Mouse (Mus musculus): ENCODE results near the gene Ccdc88c. TPM values are rescaled to one million over a fixed set of nuclear protein-coding genes. Genes with fewer than 3 reads are reported as not detected.

The Ccdc88c gene
- polyA plus RNA-seq, 1 experiment from 2014 or later, result 4.3 TPM

DNA sequence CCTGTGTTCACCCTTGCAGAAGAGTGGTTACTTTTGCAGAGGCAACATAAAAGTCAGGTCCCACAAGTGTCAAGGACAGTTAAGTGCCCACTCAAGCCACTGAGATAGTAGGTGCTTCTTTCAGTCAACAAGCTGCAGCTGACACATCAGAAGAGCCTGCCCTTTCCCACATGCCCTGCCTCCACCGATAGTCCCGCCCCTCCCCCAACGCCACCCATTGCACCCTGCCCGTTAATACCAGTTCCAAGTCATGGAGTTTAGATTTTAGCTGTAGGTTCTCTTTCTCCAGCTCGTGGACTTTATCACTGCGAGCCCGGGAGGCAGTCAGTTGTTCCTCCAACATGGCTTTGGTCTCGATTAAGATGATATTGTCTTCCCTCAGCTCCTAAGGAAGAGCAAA is 74.9 kb downstream of the Ccdc88c start:
- 47% methylated on average over 8 of the region's 8 CpGs for WGBS

DNA sequence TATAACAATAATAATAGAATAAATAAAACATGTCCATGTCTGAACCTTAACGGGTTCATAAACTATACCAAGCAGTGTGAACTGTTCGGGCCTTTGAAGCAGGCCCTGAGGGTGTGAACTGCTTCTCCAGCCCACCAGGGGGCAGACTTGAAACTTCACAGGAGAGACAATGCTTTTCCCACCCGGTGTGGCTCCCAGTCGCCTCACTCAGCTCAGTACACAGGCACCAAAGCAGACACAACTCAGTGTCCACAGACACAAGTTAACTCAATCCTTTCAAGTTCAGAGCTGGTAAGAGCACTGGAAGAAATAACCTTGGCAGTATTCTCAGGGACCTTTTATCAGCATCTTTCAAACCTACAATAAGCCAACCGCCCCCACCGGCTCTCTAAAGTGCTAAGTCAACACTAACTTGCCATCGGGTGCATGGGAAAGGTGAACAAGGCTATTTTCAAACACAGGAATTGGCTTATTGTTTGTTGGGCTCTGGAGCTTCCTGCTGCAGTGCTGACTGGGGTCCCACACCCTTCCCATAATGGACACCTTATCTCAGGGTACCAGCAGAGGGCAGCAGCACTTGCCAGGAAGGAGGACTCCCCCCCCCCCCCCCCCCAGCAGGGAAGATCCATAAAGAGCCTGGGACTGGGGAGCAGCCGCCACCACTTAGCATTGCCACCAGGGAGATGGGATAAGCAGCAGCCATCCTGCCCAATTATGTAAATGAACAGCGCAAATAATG is 76.5 kb downstream of the Ccdc88c start:
- peaks cover 23% of the 10 kb centered on the region for H3K27me3 ChIP-seq (ENCODE audit: control insufficient read depth, insufficient read depth, low read length)
- H3K9me3 ChIP-seq (replicated peaks; ENCODE audit: control insufficient read depth, low read length), result no peaks in the 10 kb centered on the region
- peak overlapping the region; percentile 32; the same call in 1 of the 2 replicates for H3K27ac ChIP-seq (ENCODE audit: low read length)
- H3K4me3 ChIP-seq (ENCODE audit: low read length), result no peak overlapping the region
- peak overlapping the region; percentile 41; the same call in 1 of the 2 replicates for H3K4me2 ChIP-seq (ENCODE audit: low read depth, low read length)
- H3K9ac ChIP-seq (ENCODE audit: low read length), result no peak overlapping the region
- peak; percentile 78 for ATAC-seq (replicated peaks; ENCODE audit: extremely low read depth, insufficient read depth, low FRiP score)
- no peaks in the 10 kb centered on the region; the same call in 1 of the 2 replicates for H3K4me1 ChIP-seq (ENCODE audit: control insufficient read depth, insufficient read depth, low read length)
- 0 out of 2 replicates have a peak, but pooled peaks cover 2% of the 10 kb centered on the region for H3K36me3 ChIP-seq (ENCODE audit: control insufficient read depth, insufficient read depth)
- 36% methylated on average over 9 of the region's 9 CpGs for WGBS

More for the DNA sequence above, 74.9 kb downstream of the Ccdc88c start:
- H3K36me3 ChIP-seq (ENCODE audit: control insufficient read depth, insufficient read depth), result no peaks in the 10 kb centered on the region
- H3K4me2 ChIP-seq (ENCODE audit: low read depth, low read length), result no peak overlapping the region
- no peak overlapping the region for H3K9ac ChIP-seq (ENCODE audit: low read length)
- H3K9me3 ChIP-seq (replicated peaks; ENCODE audit: control insufficient read depth, low read length), result no peaks in the 10 kb centered on the region
- peaks cover 25% of the 10 kb centered on the region for H3K27me3 ChIP-seq (ENCODE audit: control insufficient read depth, insufficient read depth, low read length)
- peaks cover 9% of the 10 kb centered on the region for H3K4me1 ChIP-seq (ENCODE audit: control insufficient read depth, insufficient read depth, low read length)
- no peak overlapping the region for H3K27ac ChIP-seq (ENCODE audit: low read length)
- no peak for ATAC-seq (replicated peaks; ENCODE audit: extremely low read depth, insufficient read depth, low FRiP score)
- no peak overlapping the region for H3K4me3 ChIP-seq (ENCODE audit: low read length)

DNA sequence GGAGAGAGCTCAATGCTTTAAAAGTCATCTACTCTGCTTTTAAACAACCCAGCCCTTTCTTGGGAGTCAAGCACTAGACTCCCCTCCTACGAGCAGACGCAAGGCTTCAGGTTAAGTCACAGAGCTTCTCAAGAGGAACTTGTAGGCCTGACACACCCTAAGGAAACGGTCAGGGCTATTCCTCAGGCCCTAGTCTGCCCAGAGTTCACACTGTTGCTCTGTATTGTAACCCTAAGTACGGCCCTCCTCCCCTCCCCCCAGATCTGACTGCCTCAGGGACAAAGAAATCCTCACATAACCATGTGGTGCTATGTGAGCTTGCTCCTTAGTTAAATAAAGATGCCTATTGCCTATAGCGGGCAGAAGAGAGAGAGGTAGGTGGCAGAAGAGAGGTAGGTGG is 79.7 kb downstream of the Ccdc88c start:
- H3K36me3 ChIP-seq (ENCODE audit: control insufficient read depth, insufficient read depth), result peaks cover 7% of the 10 kb centered on the region; the same call in 1 of the 2 replicates
- 80% methylated on average over 5 of the region's 5 CpGs for WGBS
- H3K4me1 ChIP-seq (ENCODE audit: control insufficient read depth, insufficient read depth, low read length), result no peaks in the 10 kb centered on the region; the same call in 1 of the 2 replicates
- H3K9ac ChIP-seq (ENCODE audit: low read length), result no peak overlapping the region
- H3K27ac ChIP-seq (ENCODE audit: low read length), result no peak overlapping the region
- H3K4me2 ChIP-seq (ENCODE audit: low read depth, low read length), result no peak overlapping the region
- peaks cover 12% of the 10 kb centered on the region for H3K27me3 ChIP-seq (ENCODE audit: control insufficient read depth, insufficient read depth, low read length)
- no peak for ATAC-seq (replicated peaks; ENCODE audit: extremely low read depth, insufficient read depth, low FRiP score)
- H3K4me3 ChIP-seq (ENCODE audit: low read length), result no peak overlapping the region
- H3K9me3 ChIP-seq (replicated peaks; ENCODE audit: control insufficient read depth, low read length), result no peaks in the 10 kb centered on the region

DNA sequence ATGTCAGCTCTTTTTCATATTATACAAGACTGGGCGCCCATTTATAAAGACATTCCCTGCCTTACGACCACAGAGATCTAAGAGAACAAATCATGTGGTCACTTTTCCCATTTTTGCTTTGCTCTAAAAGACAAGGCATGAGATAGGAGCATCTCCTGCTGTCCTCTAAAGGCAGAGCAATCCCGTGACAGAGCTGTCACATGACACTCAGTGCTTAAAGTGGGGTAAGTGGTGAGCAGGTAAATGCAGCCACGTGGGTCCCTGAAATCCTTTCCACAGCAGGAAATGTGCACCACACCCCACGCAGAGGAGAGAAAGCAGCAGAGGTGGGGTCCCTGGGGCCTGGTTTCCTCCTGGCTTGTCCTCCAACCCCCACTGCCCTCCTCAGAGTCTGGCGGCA is 80.8 kb downstream of the Ccdc88c start:
- Histone ChIP-seq H3K4me1 (ENCODE audit: control insufficient read depth, insufficient read depth, low read length) (no peaks in the 10 kb centered on the region; the same call in 1 of the 2 replicates), H3K36me3 (ENCODE audit: control insufficient read depth, insufficient read depth) (peaks cover 7% of the 10 kb centered on the region; the same call in 1 of the 2 replicates), H3K27ac (ENCODE audit: low read length) (no peak overlapping the region), H3K27me3 (ENCODE audit: control insufficient read depth, insufficient read depth, low read length) (peaks cover 10% of the 10 kb centered on the region), H3K4me2 (ENCODE audit: low read depth, low read length) (no peak overlapping the region), H3K9me3 (replicated peaks; ENCODE audit: control insufficient read depth, low read length) (no peaks in the 10 kb centered on the region), H3K9ac (ENCODE audit: low read length) (no peak overlapping the region), H3K4me3 (ENCODE audit: low read length) (no peak overlapping the region)
- 70% methylated on average over 6 of the region's 6 CpGs for WGBS
- no peak for ATAC-seq (replicated peaks; ENCODE audit: extremely low read depth, insufficient read depth, low FRiP score)

DNA sequence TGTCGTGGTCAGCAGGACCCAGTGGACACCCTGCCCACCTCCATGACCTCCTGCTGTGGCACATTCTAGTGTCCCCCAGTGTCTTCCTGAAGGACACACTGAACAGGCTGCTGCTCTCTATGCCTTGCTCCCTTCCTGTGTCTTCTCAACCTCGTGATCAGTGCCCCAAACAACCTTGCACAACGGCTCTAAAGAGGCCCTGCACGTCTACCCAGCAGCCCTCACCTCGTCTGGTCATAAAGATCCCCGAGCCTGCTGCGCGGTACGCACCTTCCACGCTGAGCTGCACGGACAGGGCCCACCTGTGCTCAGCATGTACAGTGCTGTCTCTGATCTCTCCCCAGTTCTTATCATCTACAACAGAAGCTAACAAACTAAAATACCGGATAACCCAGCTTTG is 82.9 kb downstream of the Ccdc88c start:
- Histone ChIP-seq H3K4me3 (ENCODE audit: low read length) (no peak overlapping the region), H3K9me3 (replicated peaks; ENCODE audit: control insufficient read depth, low read length) (no peaks in the 10 kb centered on the region), H3K4me1 (ENCODE audit: control insufficient read depth, insufficient read depth, low read length) (no peaks in the 10 kb centered on the region), H3K36me3 (ENCODE audit: control insufficient read depth, insufficient read depth) (peaks cover 7% of the 10 kb centered on the region; the same call in 1 of the 2 replicates), H3K27me3 (ENCODE audit: control insufficient read depth, insufficient read depth, low read length) (peaks cover 5% of the 10 kb centered on the region), H3K4me2 (ENCODE audit: low read depth, low read length) (no peak overlapping the region), H3K27ac (ENCODE audit: low read length) (no peak overlapping the region), H3K9ac (ENCODE audit: low read length) (no peak overlapping the region)
- 84% methylated on average over 12 of the region's 12 CpGs for WGBS
- ATAC-seq (replicated peaks; ENCODE audit: extremely low read depth, insufficient read depth, low FRiP score), result no peak

DNA sequence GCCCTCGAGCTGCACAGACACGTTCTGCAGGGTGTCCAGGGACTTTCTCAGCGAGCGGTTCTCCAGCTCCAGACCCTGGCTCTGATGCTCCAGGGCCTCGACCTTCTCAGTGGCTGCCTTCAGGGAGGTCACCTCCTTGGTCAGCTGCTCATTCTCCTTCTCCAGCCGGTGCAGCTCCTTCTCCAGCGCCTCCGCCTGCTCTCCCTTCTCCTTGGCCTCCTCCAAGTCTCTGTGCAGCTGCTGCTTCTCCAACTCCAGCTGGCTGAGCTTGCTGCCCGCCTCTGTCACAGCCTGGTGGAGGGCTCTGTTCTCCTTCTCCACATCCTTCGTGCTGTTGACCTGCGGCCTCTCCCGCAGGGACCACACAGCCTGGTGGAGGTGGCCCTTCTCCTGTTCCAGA is 83.4 kb downstream of the Ccdc88c start:
- peaks cover 5% of the 10 kb centered on the region for H3K27me3 ChIP-seq (ENCODE audit: control insufficient read depth, insufficient read depth, low read length)
- no peak overlapping the region for H3K27ac ChIP-seq (ENCODE audit: low read length)
- H3K4me3 ChIP-seq (ENCODE audit: low read length), result no peak overlapping the region
- H3K4me2 ChIP-seq (ENCODE audit: low read depth, low read length), result no peak overlapping the region
- WGBS, result 81% methylated on average over 12 of the region's 12 CpGs
- H3K4me1 ChIP-seq (ENCODE audit: control insufficient read depth, insufficient read depth, low read length), result no peaks in the 10 kb centered on the region
- H3K9ac ChIP-seq (ENCODE audit: low read length), result no peak overlapping the region
- H3K36me3 ChIP-seq (ENCODE audit: control insufficient read depth, insufficient read depth), result peaks cover 7% of the 10 kb centered on the region; the same call in 1 of the 2 replicates
- H3K9me3 ChIP-seq (replicated peaks; ENCODE audit: control insufficient read depth, low read length), result no peaks in the 10 kb centered on the region
- no peak for ATAC-seq (replicated peaks; ENCODE audit: extremely low read depth, insufficient read depth, low FRiP score)

DNA sequence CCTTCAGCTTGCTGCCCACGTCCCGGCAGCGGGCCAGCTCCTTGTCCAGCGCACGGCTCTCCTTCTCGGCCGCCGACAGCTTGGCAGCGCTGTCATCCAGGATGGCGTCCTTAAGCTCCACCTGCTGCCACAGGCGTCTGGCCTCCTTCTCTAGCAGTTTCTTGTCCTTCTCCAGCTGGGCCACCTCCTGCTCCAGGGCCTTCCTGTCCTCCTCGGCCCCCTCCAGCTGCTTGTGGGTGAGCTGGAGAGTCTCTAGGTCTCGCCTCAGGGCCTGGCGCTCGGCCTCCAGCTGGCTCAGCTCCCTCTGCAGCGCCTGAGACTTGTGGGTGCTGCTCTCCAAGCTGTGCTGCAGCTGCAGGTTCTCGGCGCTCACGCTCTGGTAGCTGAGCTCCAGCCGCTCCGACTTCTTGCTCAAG is 83.9 kb downstream of the Ccdc88c start:
- no peak overlapping the region for H3K9ac ChIP-seq (ENCODE audit: low read length)
- no peak overlapping the region for H3K27ac ChIP-seq (ENCODE audit: low read length)
- ATAC-seq (replicated peaks; ENCODE audit: extremely low read depth, insufficient read depth, low FRiP score), result no peak
- no peaks in the 10 kb centered on the region for H3K9me3 ChIP-seq (replicated peaks; ENCODE audit: control insufficient read depth, low read length)
- WGBS, result 82% methylated on average over 21 of the region's 21 CpGs
- H3K4me3 ChIP-seq (ENCODE audit: low read length), result no peak overlapping the region
- peaks cover 3% of the 10 kb centered on the region for H3K27me3 ChIP-seq (ENCODE audit: control insufficient read depth, insufficient read depth, low read length)
- no peak overlapping the region for H3K4me2 ChIP-seq (ENCODE audit: low read depth, low read length)
- peaks cover 7% of the 10 kb centered on the region; the same call in 1 of the 2 replicates for H3K36me3 ChIP-seq (ENCODE audit: control insufficient read depth, insufficient read depth)
- H3K4me1 ChIP-seq (ENCODE audit: control insufficient read depth, insufficient read depth, low read length), result no peaks in the 10 kb centered on the region

DNA sequence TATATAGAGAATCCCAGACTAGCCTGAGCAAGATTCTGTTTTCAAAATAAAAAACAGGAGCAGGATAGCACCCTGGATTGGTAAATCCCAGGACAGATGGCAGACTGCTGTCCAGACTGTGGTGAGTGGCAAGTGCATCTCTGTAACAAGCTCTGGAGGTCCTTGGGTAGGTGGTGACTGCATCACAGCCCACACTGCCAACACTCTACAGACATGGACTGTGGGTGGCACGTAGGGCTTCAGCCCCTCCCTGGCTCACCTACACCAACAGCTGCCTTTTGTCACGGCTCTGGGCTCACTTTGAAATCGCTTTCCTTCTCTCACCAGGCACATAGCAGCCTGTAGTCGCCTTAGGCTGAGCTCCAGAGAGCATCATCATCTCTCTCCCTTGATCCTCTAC is 85.7 kb downstream of the Ccdc88c start:
- ATAC-seq (replicated peaks; ENCODE audit: extremely low read depth, insufficient read depth, low FRiP score), result no peak
- Histone ChIP-seq H3K27me3 (ENCODE audit: control insufficient read depth, insufficient read depth, low read length) (peaks cover 2% of the 10 kb centered on the region), H3K4me1 (ENCODE audit: control insufficient read depth, insufficient read depth, low read length) (peaks cover 6% of the 10 kb centered on the region; the same call in 1 of the 2 replicates), H3K4me3 (ENCODE audit: low read length) (no peak overlapping the region), H3K36me3 (ENCODE audit: control insufficient read depth, insufficient read depth) (peaks cover 7% of the 10 kb centered on the region; the same call in 1 of the 2 replicates), H3K9me3 (replicated peaks; ENCODE audit: control insufficient read depth, low read length) (no peaks in the 10 kb centered on the region), H3K4me2 (ENCODE audit: low read depth, low read length) (no peak overlapping the region), H3K27ac (ENCODE audit: low read length) (no peak overlapping the region), H3K9ac (ENCODE audit: low read length) (no peak overlapping the region)
- 61% methylated on average over 4 of the region's 4 CpGs for WGBS

DNA sequence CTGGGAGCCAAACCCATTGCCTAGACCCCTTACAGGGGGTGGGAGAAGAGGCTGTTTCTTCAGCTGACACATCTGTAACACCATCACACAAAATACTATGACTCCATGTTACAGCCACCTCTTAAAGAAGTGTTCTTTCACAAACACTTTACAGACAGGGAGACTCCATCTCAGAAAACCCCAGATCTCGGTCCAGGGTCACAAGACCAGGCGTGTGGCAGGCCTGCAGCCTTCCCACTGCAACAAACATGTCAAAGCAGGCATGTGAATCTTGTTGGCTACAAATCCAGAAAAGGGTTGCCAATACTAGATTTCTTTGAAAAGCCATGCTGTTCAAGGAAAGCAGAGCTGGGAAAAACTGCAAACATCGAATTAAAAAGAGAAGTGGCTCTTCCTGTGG is 87.5 kb downstream of the Ccdc88c start:
- no peaks in the 10 kb centered on the region; the same call in 1 of the 2 replicates for H3K27me3 ChIP-seq (ENCODE audit: control insufficient read depth, insufficient read depth, low read length)
- H3K4me1 ChIP-seq (ENCODE audit: control insufficient read depth, insufficient read depth, low read length), result peaks cover 6% of the 10 kb centered on the region
- no peak for ATAC-seq (replicated peaks; ENCODE audit: extremely low read depth, insufficient read depth, low FRiP score)
- H3K9ac ChIP-seq (ENCODE audit: low read length), result no peak overlapping the region
- WGBS, result 77% methylated on average over 3 of the region's 3 CpGs
- H3K36me3 ChIP-seq (ENCODE audit: control insufficient read depth, insufficient read depth), result no peaks in the 10 kb centered on the region
- no peak overlapping the region for H3K4me2 ChIP-seq (ENCODE audit: low read depth, low read length)
- H3K4me3 ChIP-seq (ENCODE audit: low read length), result no peak overlapping the region
- H3K9me3 ChIP-seq (replicated peaks; ENCODE audit: control insufficient read depth, low read length), result no peaks in the 10 kb centered on the region
- H3K27ac ChIP-seq (ENCODE audit: low read length), result no peak overlapping the region

Data from heart, embryonic 16.5 days (tissue).